Mouse (Mus musculus) hindlimb bud, embryonic 11.5 days (tissue): ENCODE measurements around the gene Cacng6.

Source experiments
- DNase-seq: peaks from one replicate; pipeline ENCODE4 v3.0.0-alpha.2; 2012; ENCODE audit warnings: low read depth, low spot score; ENCODE audit errors: extremely low spot score

Cacng6 gene

GRCm38 (mm10) chr7:3419941-3420340 is 4.1 kb upstream of the Cacng6 start:
- no peak for DNase-seq

GRCm38 (mm10) chr7:3420466-3420865 is 3.5 kb upstream of the Cacng6 start:
- no peak for DNase-seq

GRCm38 (mm10) chr7:3421297-3421696 is 2.7 kb upstream of the Cacng6 start:
- no peak for DNase-seq

GRCm38 (mm10) chr7:3422051-3422450 is 1.9 kb upstream of the Cacng6 start:
- DNase-seq: no peak

- DNase-seq: no peak
Observed at GRCm38 (mm10) chr7:3423430-3423829, 565 bp upstream of the Cacng6 start.

- DNase-seq: no peak
Observed at GRCm38 (mm10) chr7:3425141-3425540, 1.1 kb downstream of the Cacng6 start.

GRCm38 (mm10) chr7:3430161-3430560 is 6.2 kb downstream of the Cacng6 start:
- DNase-seq: no peak

GRCm38 (mm10) chr7:3432066-3432465 is 8.1 kb downstream of the Cacng6 start:
- DNase-seq: no peak

- no peak for DNase-seq
Observed at GRCm38 (mm10) chr7:3437941-3438340, 13.9 kb downstream of the Cacng6 start.

- DNase-seq: no peak
Observed at GRCm38 (mm10) chr7:3439984-3440383, 16.0 kb downstream of the Cacng6 start.

- DNase-seq: no peak
Observed at GRCm38 (mm10) chr7:3440526-3440925, 16.5 kb downstream of the Cacng6 start.

GRCm38 (mm10) chr7:3442476-3443062 is 18.6 kb downstream of the Cacng6 start:
- no peak for DNase-seq

- DNase-seq: no peak
Observed at GRCm38 (mm10) chr7:3444678-3445077, 20.7 kb downstream of the Cacng6 start.

GRCm38 (mm10) chr7:3446584-3446983 is 22.6 kb downstream of the Cacng6 start:
- no peak for DNase-seq

GRCm38 (mm10) chr7:3447026-3447425 is 23.0 kb downstream of the Cacng6 start:
- no peak for DNase-seq

- peak; percentile 44 for DNase-seq
Observed at GRCm38 (mm10) chr7:3448737-3449454, 24.9 kb downstream of the Cacng6 start.

- no peak for DNase-seq
Observed at GRCm38 (mm10) chr7:3450671-3451070, 26.7 kb downstream of the Cacng6 start.

- no peak for DNase-seq
Observed at GRCm38 (mm10) chr7:3451161-3451560, 27.2 kb downstream of the Cacng6 start.

GRCm38 (mm10) chr7:3452821-3453485 is 29.0 kb downstream of the Cacng6 start:
- no peak for DNase-seq

GRCm38 (mm10) chr7:3453486-3454183 is 29.6 kb downstream of the Cacng6 start:
- no peak for DNase-seq

GRCm38 (mm10) chr7:3457111-3457840 is 33.3 kb downstream of the Cacng6 start:
- DNase-seq: no peak
